17 mouse cellular contexts compared by ENCODE assay signal in the genomic region with DNA sequence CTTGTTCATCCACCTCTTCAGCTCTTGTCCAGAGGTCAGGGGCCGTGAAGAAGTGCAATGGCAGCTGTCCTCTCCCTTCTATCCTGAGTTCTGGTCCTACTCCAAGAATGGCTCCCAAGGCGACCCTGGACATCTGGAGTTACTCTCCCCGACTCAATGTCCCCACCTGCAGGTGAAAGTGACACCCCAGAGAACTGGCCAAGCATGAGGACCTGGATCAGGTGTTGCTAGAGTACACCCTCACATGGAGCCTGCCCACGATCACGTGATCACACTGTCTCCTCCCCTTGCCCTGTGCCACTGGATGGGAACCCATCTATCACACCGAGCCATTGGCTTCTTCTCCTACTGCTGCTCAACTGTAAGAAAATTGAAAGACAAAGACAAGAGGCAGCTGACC.
DNase-seq lines count a peak whose midpoint lies in the region; ATAC-seq and TF ChIP-seq lines count a peak whose summit lies in the region.
"Had no signal": no experiment of that assay in that cellular context is flagged by ENCODE, and none has a peak within 500 bp of the region (broad histone marks: within the 10 kb centered on the region; RNA-seq: fewer than 3 reads in every experiment).

No protein-coding gene starts in this region.

- H3K4me3 ChIP-seq in hindbrain, postnatal 0 days (ENCODE audit: low read length), result no peak overlapping the region
- no peak overlapping the region for H3K4me3 ChIP-seq in hindbrain, embryonic 10.5 days
- H3K4me3 ChIP-seq in intestine, postnatal 0 days (ENCODE audit: low read depth, low read length), result no peak overlapping the region
- no peak overlapping the region for H3K4me3 ChIP-seq in kidney, embryonic 15.5 days (replicated peaks)
- no peak overlapping the region for H3K4me3 ChIP-seq in lung, postnatal 0 days (ENCODE audit: low read depth, low read length)
- H3K4me3 ChIP-seq in hindbrain, embryonic 13.5 days, result no peak overlapping the region
- H3K4me3 ChIP-seq: embryonic facial prominence, embryonic 13.5 days; forebrain, embryonic 12.5 days; left cerebral cortex, adult 2 months; liver, embryonic 15.5 days; midbrain, embryonic 12.5 days; neural tube, embryonic 13.5 days; stomach, embryonic 15.5 days had no signal

- no peaks in the 10 kb centered on the region for H3K27me3 ChIP-seq in hindbrain, postnatal 0 days (ENCODE audit: insufficient read depth, low read length)
- no peaks in the 10 kb centered on the region for H3K27me3 ChIP-seq in hindbrain, embryonic 10.5 days (ENCODE audit: insufficient read depth, poor library complexity, severe bottlenecking)
- no peaks in the 10 kb centered on the region for H3K27me3 ChIP-seq in intestine, postnatal 0 days (replicated peaks; ENCODE audit: control insufficient read depth, insufficient read depth, low read length)
- H3K27me3 ChIP-seq in kidney, embryonic 15.5 days, result peaks cover 21% of the 10 kb centered on the region
- H3K27me3 ChIP-seq in lung, postnatal 0 days (replicated peaks; ENCODE audit: insufficient read depth, low read length), result no peaks in the 10 kb centered on the region
- no peaks in the 10 kb centered on the region; the same call in 1 of the 2 replicates for H3K27me3 ChIP-seq in hindbrain, embryonic 13.5 days
- H3K27me3 ChIP-seq: neural tube, embryonic 13.5 days had no signal

- H3K4me2 ChIP-seq in hindbrain, postnatal 0 days (ENCODE audit: low read depth, low read length), result no peak overlapping the region
- H3K4me2 ChIP-seq in intestine, postnatal 0 days (replicated peaks; ENCODE audit: low read depth), result no peak overlapping the region
- no peak overlapping the region for H3K4me2 ChIP-seq in kidney, embryonic 15.5 days
- no peak overlapping the region for H3K4me2 ChIP-seq in lung, postnatal 0 days (replicated peaks; ENCODE audit: low read depth, low read length)
- no peak overlapping the region for H3K4me2 ChIP-seq in hindbrain, embryonic 13.5 days
- H3K4me2 ChIP-seq: embryonic facial prominence, embryonic 13.5 days; forebrain, embryonic 12.5 days; liver, embryonic 15.5 days; midbrain, embryonic 12.5 days; neural tube, embryonic 13.5 days; stomach, embryonic 15.5 days had no signal

- no peak for ATAC-seq in hindbrain, postnatal 0 days
- ATAC-seq in intestine, postnatal 0 days, result no peak
- 0 out of 2 replicates have a peak, but pooled peaks have one; percentile 33 for ATAC-seq in kidney, embryonic 15.5 days (replicated peaks; ENCODE audit: low FRiP score)
- ATAC-seq in lung, postnatal 0 days, result no peak
- ATAC-seq in cerebellum, adult (ENCODE audit: insufficient number of reproducible peaks, low FRiP score, low TSS enrichment), result no peak
- ATAC-seq in hindbrain, embryonic 13.5 days (ENCODE audit: low FRiP score), result no peak
- ATAC-seq: CD4-positive, CD25-positive, alpha-beta regulatory T cell, adult 4 months had no signal

- no peak for TF ChIP-seq EP300 in lung, postnatal 0 days (IDR thresholded peaks at IDR 0.05)

- H3K9ac ChIP-seq in hindbrain, postnatal 0 days (replicated peaks; ENCODE audit: low read length), result no peak overlapping the region
- no peak overlapping the region for H3K9ac ChIP-seq in intestine, postnatal 0 days (ENCODE audit: low read depth, low read length)
- no peak overlapping the region for H3K9ac ChIP-seq in kidney, embryonic 15.5 days
- no peak overlapping the region for H3K9ac ChIP-seq in lung, postnatal 0 days (replicated peaks; ENCODE audit: low read depth)
- no peak overlapping the region for H3K9ac ChIP-seq in hindbrain, embryonic 13.5 days
- H3K9ac ChIP-seq: embryonic facial prominence, embryonic 13.5 days; forebrain, embryonic 12.5 days; liver, embryonic 15.5 days; midbrain, embryonic 12.5 days; neural tube, embryonic 13.5 days; stomach, embryonic 15.5 days had no signal

- H3K9me3 ChIP-seq in hindbrain, postnatal 0 days (ENCODE audit: low read length), result no peaks in the 10 kb centered on the region
- no peaks in the 10 kb centered on the region for H3K9me3 ChIP-seq in hindbrain, embryonic 10.5 days
- no peaks in the 10 kb centered on the region for H3K9me3 ChIP-seq in intestine, postnatal 0 days (ENCODE audit: control insufficient read depth)
- no peaks in the 10 kb centered on the region for H3K9me3 ChIP-seq in kidney, embryonic 15.5 days (replicated peaks)
- no peaks in the 10 kb centered on the region for H3K9me3 ChIP-seq in lung, postnatal 0 days (ENCODE audit: low read length)
- H3K9me3 ChIP-seq in hindbrain, embryonic 13.5 days, result no peaks in the 10 kb centered on the region
- H3K9me3 ChIP-seq: embryonic facial prominence, embryonic 13.5 days; forebrain, embryonic 12.5 days; liver, embryonic 15.5 days; midbrain, embryonic 12.5 days; neural tube, embryonic 13.5 days; stomach, embryonic 15.5 days had no signal

- no peak for DNase-seq in hindbrain, postnatal 0 days (ENCODE audit: low spot score)
- DNase-seq in hindbrain, embryonic 10.5 days (ENCODE audit: low spot score), result no peak
- DNase-seq in lung, postnatal 0 days (ENCODE audit: low spot score), result no peak
- no peak for DNase-seq in right cerebral cortex, adult 18-20 months
- DNase-seq: gastrocnemius, postnatal 10 days had no signal

- no peak overlapping the region for H3K27ac ChIP-seq in hindbrain, postnatal 0 days
- no peak overlapping the region for H3K27ac ChIP-seq in hindbrain, embryonic 10.5 days
- H3K27ac ChIP-seq in intestine, postnatal 0 days (ENCODE audit: low read depth, low read length), result no peak overlapping the region
- no peak overlapping the region for H3K27ac ChIP-seq in kidney, embryonic 15.5 days
- no peak overlapping the region for H3K27ac ChIP-seq in lung, postnatal 0 days (ENCODE audit: low read length)
- H3K27ac ChIP-seq in hindbrain, embryonic 13.5 days, result no peak overlapping the region
- H3K27ac ChIP-seq: embryonic facial prominence, embryonic 13.5 days; forebrain, embryonic 12.5 days; left cerebral cortex, adult 2 months; liver, embryonic 15.5 days; midbrain, embryonic 12.5 days; neural tube, embryonic 13.5 days; stomach, embryonic 15.5 days had no signal

- TF ChIP-seq CTCF in hindbrain, postnatal 0 days (IDR thresholded peaks at IDR 0.05; ENCODE audit: low read depth), result peak; percentile 22; the same call in 1 of the 2 replicates
- peak; percentile 62 for TF ChIP-seq CTCF in intestine, postnatal 0 days (IDR thresholded peaks at IDR 0.05; ENCODE audit: low read depth)
- TF ChIP-seq CTCF in lung, postnatal 0 days (IDR thresholded peaks at IDR 0.05), result peak; percentile 49

- H3K4me1 ChIP-seq in hindbrain, postnatal 0 days (ENCODE audit: insufficient read depth, low read length), result peaks cover 14% of the 10 kb centered on the region; the same call in 1 of the 2 replicates
- H3K4me1 ChIP-seq in hindbrain, embryonic 10.5 days (replicated peaks), result peaks cover 20% of the 10 kb centered on the region
- H3K4me1 ChIP-seq in intestine, postnatal 0 days (replicated peaks; ENCODE audit: control insufficient read depth, insufficient read depth, low read length), result no peaks in the 10 kb centered on the region
- H3K4me1 ChIP-seq in kidney, embryonic 15.5 days, result peaks cover 7% of the 10 kb centered on the region; the same call in 1 of the 2 replicates
- H3K4me1 ChIP-seq in lung, postnatal 0 days (ENCODE audit: insufficient read depth, low read depth, low read length), result no peaks in the 10 kb centered on the region
- H3K4me1 ChIP-seq in hindbrain, embryonic 13.5 days (replicated peaks), result peaks cover 26% of the 10 kb centered on the region
- H3K4me1 ChIP-seq: liver, embryonic 15.5 days; stomach, embryonic 15.5 days had no signal

- 77% methylated on average over 6 of the region's 6 CpGs for WGBS in hindbrain, postnatal 0 days
- WGBS in hindbrain, embryonic 10.5 days, result 79% methylated on average over 6 of the region's 6 CpGs
- 69% methylated on average over 6 of the region's 6 CpGs for WGBS in intestine, postnatal 0 days
- WGBS in kidney, embryonic 15.5 days, result 63% methylated on average over 6 of the region's 6 CpGs
- 71% methylated on average over 6 of the region's 6 CpGs for WGBS in lung, postnatal 0 days
- 69% methylated on average over 6 of the region's 6 CpGs for WGBS in hindbrain, embryonic 13.5 days

- H3K36me3 ChIP-seq in hindbrain, postnatal 0 days (ENCODE audit: insufficient read depth, low read length), result no peaks in the 10 kb centered on the region
- H3K36me3 ChIP-seq in hindbrain, embryonic 10.5 days, result no peaks in the 10 kb centered on the region
- no peaks in the 10 kb centered on the region for H3K36me3 ChIP-seq in intestine, postnatal 0 days (ENCODE audit: control insufficient read depth, insufficient read depth)
- H3K36me3 ChIP-seq in kidney, embryonic 15.5 days, result no peaks in the 10 kb centered on the region
- no peaks in the 10 kb centered on the region for H3K36me3 ChIP-seq in lung, postnatal 0 days (ENCODE audit: insufficient read depth, low read length)
- H3K36me3 ChIP-seq in hindbrain, embryonic 13.5 days, result no peaks in the 10 kb centered on the region
- H3K36me3 ChIP-seq: embryonic facial prominence, embryonic 13.5 days; forebrain, embryonic 12.5 days; liver, embryonic 15.5 days; midbrain, embryonic 12.5 days; neural tube, embryonic 13.5 days; stomach, embryonic 15.5 days had no signal
